Mouse (Mus musculus): Measurements from ENCODE around the gene Mterf2. TPM values are rescaled to one million over a fixed set of nuclear protein-coding genes. Genes with fewer than 3 reads are reported as not detected.

The Mterf2 gene
- 10 to 100 TPM; 23.9 to 24.5 TPM for total RNA-seq (2021)
- long read RNA-seq, experiment 1, transcript Mterf2-201 (3 exons, 1,567 nt): major isoform, 24 of 27 reads
- long read RNA-seq, experiment 1, partial matches to known transcripts: 0 of 27 reads
- long read RNA-seq, experiment 1, other reads (novel, unspliced or antisense): 1 of 27 reads
- long read RNA-seq, experiment 2, transcript Mterf2-201 (3 exons, 1,567 nt): major isoform, 9 of 14 reads
- long read RNA-seq, experiment 2, partial matches to known transcripts: 0 of 14 reads
- long read RNA-seq, experiment 2, other reads (novel, unspliced or antisense): 2 of 14 reads

GRCm38 (mm10) chr10:85127395-85128287, at the start of gene Mterf2:
TSS of gene Mterf2 (minus strand) at chr10:85128027.
- peak; percentile 93 to 97 for DNase-seq

- no peak for DNase-seq
Observed at GRCm38 (mm10) chr10:85176640-85177039, 48.8 kb upstream of the Mterf2 start.

- no peak for DNase-seq
Observed at GRCm38 (mm10) chr10:85165306-85165705, 37.5 kb upstream of the Mterf2 start.

DNA sequence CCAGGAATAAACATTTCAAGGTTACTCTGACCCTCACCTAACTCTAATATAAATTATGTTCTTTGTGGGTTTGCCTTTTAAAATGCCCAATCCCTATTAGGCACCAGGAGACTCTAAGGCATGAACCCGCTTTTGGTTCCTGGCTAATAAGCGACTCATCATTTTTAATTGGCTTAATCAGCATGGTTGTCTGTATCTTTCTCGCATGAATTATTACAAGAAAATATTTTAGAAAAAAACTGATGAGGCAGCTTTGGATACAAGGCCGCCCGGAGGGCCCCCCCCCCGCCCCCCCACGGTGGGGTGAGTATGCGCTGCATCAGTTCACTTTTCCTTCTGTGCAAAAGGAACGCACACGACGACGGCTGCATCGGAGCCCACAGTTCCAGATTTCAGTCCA, 37.0 kb upstream of the Mterf2 start:
- no peak for DNase-seq

GRCm38 (mm10) chr10:85161745-85162351, 34.0 kb upstream of the Mterf2 start:
- peak; percentile 67 to 68 for DNase-seq

DNA sequence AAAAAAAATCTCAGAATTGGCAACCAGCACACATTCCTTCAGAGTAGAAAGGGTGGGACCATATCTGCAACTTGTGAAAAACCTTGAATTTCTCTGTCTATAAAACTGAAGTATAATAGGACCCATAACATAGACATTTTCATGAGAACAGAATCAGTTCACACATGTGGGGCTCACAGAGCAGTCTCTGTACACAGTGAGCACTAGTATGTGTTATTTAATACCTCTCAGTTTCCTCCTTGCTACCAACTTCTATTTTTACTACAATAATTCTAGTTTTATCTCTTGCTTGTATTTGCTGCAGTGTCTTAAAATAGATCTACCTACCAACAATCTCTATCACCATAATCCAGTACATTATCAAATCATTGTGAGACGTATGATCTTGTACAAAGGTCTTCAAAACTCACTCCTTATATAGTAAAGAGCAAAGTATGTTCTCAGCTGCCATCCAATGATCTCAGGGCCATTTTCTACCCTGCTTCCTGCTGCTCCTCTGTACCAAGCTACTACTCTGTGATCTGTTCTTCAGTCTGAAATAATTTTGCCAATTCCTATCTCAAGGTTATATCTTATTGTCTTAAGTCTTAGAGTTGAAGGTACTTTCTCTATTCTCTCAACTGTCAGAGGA, 32.3 kb upstream of the Mterf2 start:
- DNase-seq: no peak

- DNase-seq: no peak
Observed at GRCm38 (mm10) chr10:85157451-85157850, 29.6 kb upstream of the Mterf2 start.

- peak; percentile 55 to 88 for DNase-seq
Observed at GRCm38 (mm10) chr10:85154195-85154594, 26.4 kb upstream of the Mterf2 start.

DNA sequence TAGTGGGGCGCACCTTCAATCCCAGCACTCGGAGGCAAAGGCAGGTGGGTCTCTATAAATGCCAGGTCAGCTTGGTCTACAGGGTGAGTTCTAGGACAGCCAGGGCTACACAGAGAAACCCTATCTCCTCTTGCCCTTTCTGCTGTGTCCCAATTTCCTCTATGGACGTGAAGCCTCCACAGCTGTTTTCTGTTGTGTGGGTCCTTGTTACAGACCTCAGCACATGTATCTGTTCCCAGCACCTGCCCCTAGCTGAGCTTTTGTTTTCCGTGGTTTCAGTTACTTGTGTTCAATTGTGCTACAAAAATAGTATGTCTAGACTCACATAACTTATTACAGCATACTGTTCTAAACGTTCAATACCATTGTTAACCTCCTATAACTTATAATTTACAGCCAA, 21.4 kb upstream of the Mterf2 start:
- DNase-seq: no peak

DNA sequence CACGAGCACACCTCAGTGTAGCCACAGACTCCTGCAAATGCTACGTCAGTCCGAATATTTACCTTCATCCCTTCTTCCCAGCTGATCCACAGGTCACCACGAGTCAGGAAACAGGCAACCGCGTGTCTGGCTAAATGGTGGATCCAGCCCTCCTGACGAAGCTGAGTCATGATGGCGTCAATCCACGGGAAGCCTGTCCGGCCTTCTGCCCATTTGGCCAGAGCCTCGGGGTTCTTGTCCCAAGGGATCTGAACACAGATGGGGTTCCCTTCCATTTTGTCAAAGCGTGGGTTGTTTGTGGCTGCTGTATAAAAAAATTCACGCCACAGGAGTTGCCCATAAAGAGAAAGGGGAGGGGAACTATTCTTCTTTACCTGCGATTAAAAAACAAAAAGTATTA, 18.5 kb upstream of the Mterf2 start:
- peak in 1 of 2 experiments; percentile 8 for DNase-seq

DNA sequence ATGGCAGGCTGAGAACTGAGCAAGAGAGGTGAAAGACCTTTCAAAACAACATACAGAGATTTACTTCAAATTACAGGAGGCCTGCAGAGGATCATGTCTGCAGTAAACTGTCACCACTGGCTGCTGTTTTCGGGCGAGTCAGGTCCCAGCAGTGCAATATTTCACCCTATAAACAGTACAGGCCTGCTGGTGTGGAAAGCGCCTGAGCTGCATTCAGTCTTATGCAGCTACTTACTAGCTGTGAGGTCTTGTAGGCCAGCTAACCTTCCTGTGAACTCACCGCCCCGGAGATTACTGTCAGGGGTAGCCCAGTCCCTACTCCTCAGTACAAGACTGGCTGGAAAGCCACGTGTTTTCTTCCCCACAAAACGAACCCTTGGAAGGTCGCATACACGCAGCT, 13.6 kb upstream of the Mterf2 start:
- DNase-seq: no peak

DNA sequence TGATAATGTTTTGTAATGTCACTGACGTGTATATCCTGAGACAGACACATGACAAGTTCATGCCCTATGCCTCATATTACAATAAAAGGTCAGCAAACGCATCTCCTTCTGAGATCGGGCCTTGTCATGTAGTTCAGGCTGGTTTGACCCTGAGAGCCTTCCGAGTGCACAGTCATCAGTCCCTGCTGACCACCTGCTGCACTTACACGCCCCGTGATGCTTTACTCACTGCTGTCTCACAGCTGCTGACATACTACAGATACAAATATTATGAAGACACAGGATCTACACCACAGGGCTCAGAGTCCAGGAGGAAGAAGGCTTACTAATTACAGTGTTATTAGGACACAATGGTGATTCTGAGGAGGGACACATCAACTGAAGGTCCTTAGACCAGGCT, 8.7 kb upstream of the Mterf2 start:
- no peak for DNase-seq

DNA sequence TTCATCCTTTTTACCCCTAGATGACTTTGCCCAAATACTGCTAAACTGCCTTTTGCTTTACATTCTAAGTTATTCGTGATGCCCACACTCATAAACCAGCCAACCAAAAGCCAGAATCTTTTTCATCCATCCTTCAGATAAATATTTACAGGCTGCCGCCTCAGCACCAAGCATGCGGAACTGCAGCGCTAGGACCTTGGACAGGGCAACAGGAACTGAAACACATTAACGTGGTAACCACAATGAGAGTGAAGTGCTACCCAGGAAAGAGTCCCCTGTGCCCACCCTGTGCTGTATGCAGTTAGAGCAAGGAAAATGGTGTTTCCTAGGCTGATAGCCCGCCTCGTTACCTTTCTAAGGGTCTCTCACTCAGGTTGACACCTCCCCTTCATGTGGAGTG, 626 bp upstream of the Mterf2 start:
- DNase-seq: peak; percentile 16 to 35

GRCm38 (mm10) chr10:85125184-85125583, 2.6 kb downstream of the Mterf2 start:
- no peak for DNase-seq

DNA sequence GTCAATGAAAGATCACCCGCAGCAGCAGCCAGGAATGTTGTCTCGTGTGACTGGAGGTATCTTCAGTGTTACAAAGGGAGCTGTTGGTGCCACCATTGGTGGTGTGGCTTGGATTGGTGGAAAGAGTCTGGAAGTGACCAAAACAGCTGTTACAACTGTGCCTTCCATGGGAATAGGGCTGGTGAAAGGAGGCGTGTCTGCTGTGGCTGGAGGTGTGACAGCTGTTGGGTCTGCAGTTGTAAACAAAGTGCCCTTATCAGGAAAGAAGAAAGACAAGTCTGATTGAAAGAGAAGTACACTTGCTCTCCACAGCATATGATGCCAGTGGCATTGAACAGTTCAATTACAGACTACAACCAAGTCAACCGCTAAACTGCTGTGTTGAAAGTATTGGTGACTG, 13.4 kb downstream of the Mterf2 start:
- no peak for DNase-seq

GRCm38 (mm10) chr10:85103085-85103885, 24.5 kb downstream of the Mterf2 start:
- peak; percentile 28 to 40 for DNase-seq

GRCm38 (mm10) chr10:85102247-85103084, 25.4 kb downstream of the Mterf2 start, which contains the start of the genes Fhl4 and Tmem263:
TSS of gene Fhl4 (minus strand) at chr10:85102495.
TSS of gene Tmem263 (plus strand) at chr10:85102627.
- peak; percentile 85 to 89 for DNase-seq

GRCm38 (mm10) chr10:85101841-85102240, 26.0 kb downstream of the Mterf2 start:
- no peak for DNase-seq

- no peak for DNase-seq
Observed at GRCm38 (mm10) chr10:85071605-85072152, 56.1 kb downstream of the Mterf2 start.
